Mouse (Mus musculus) forebrain, embryonic 15.5 days (tissue): ENCODE data around the gene Lsm14a. TPM values are rescaled to one million over a fixed set of nuclear protein-coding genes. Genes with fewer than 3 reads are reported as not detected.

Experiments used
- ATAC-seq: fragments of 200-750 bp; cut with Nextera tagmentation; replicated peaks from 2 replicates; pipeline ENCODE4 v1.8.0; 2017; ENCODE audit warnings: mild to moderate bottlenecking, moderate TSS enrichment, moderate library complexity
- H3K27ac ChIP-seq: fragments of 300-500 bp; sonication (generic); replicated peaks from 2 replicates; pipeline ENCODE4 v1.5.1; 2015; ENCODE audit warnings: mild to moderate bottlenecking, inconsistent platforms
- H3K27me3 ChIP-seq: fragments of 300-500 bp; sonication (generic); 2 replicates; pipeline ENCODE4 v1.6.1; 2015; ENCODE audit warnings: inconsistent platforms
- H3K36me3 ChIP-seq: fragments of 300-500 bp; sonication (generic); 2 replicates; pipeline ENCODE4 v1.6.1; 2015; ENCODE audit warnings: mild to moderate bottlenecking, inconsistent platforms
- H3K4me1 ChIP-seq: fragments of 300-500 bp; sonication (generic); 2 replicates; pipeline ENCODE4 v1.6.1; 2015; ENCODE audit warnings: inconsistent platforms
- H3K4me2 ChIP-seq: fragments of 300-500 bp; sonication (generic); replicated peaks from 2 replicates; pipeline ENCODE4 v1.6.1; 2015; ENCODE audit warnings: mild to moderate bottlenecking, inconsistent platforms
- H3K4me3 ChIP-seq: fragments of 300-500 bp; sonication (generic); 2 replicates; pipeline ENCODE4 v1.5.1; 2015; ENCODE audit warnings: mild to moderate bottlenecking, inconsistent platforms
- H3K9ac ChIP-seq: fragments of 300-500 bp; sonication (generic); replicated peaks from 2 replicates; pipeline ENCODE4 v1.6.1; 2015; ENCODE audit warnings: mild to moderate bottlenecking, inconsistent platforms
- H3K9me3 ChIP-seq: fragments of 300-500 bp; sonication (generic); 2 replicates; pipeline ENCODE4 v1.6.1; 2016; ENCODE audit warnings: inconsistent platforms
- WGBS: fragments of 180-500 bp; shearing (Covaris S2); methylation state at CpG from one replicate; pipeline ENCODE4 v1.1.7; 2015; ENCODE audit warnings: mixed read lengths; 5-methylcytosine and 5-hydroxymethylcytosine counted together
- polyA plus RNA-seq: library from polyadenylated mRNA; unstranded; fragments of >200 nt; fragmentation: Nextera tagmentation; extraction: Ambion mirVana; gene quantifications from 2 replicates; pipeline ENCODE4 v1.2.1, GENCODE M21; 2015

Lsm14a gene
- polyA plus RNA-seq, 1 experiment from 2014 or later: 76.7 TPM

- ATAC-seq: no peak
- WGBS: 78% methylated on average over 4 of the region's 4 CpGs
These were observed 1.4 kb downstream of the Lsm14a start for GRCm38 (mm10) chr7:34391711-34392110.

GRCm38 (mm10) chr7:34390834-34391155 lies 2.3 kb downstream of the Lsm14a start:
- Histone ChIP-seq H3K4me2 (peak overlapping the region; percentile 63), H3K36me3 (no peaks in the 10 kb centered on the region), H3K4me3 (peak overlapping the region; percentile 86; the same call in 1 of the 2 replicates), H3K9ac (no peak overlapping the region; the same call in 1 of the 2 replicates), H3K4me1 (peaks cover 39% of the 10 kb centered on the region), H3K27me3 (no peaks in the 10 kb centered on the region), H3K9me3 (no peaks in the 10 kb centered on the region), H3K27ac (no peak overlapping the region)
- 78% methylated on average over 7 of the region's 7 CpGs for WGBS
- no peak for ATAC-seq

More at GRCm38 (mm10) chr7:34391711-34392110, 1.4 kb downstream of the Lsm14a start:
- Histone ChIP-seq H3K27ac (no peak overlapping the region), H3K4me1 (peaks cover 33% of the 10 kb centered on the region), H3K27me3 (no peaks in the 10 kb centered on the region), H3K4me2 (no peak overlapping the region), H3K36me3 (no peaks in the 10 kb centered on the region), H3K9ac (no peak overlapping the region), H3K9me3 (no peaks in the 10 kb centered on the region), H3K4me3 (no peak overlapping the region)

- Histone ChIP-seq H3K27ac (peak overlapping the region; percentile 99), H3K4me1 (peaks cover 43% of the 10 kb centered on the region), H3K36me3 (no peaks in the 10 kb centered on the region), H3K9me3 (no peaks in the 10 kb centered on the region), H3K27me3 (no peaks in the 10 kb centered on the region), H3K4me3 (peak overlapping the region; percentile 86), H3K9ac (peak overlapping the region; percentile 98), H3K4me2 (peak overlapping the region; percentile 63)
- WGBS: 11% methylated on average over 18 of the region's 18 CpGs
- ATAC-seq: no peak
These were observed 2.8 kb downstream of the Lsm14a start for GRCm38 (mm10) chr7:34390111-34390833.

- Histone ChIP-seq H3K4me3 (peak overlapping the region; percentile 86), H3K36me3 (no peaks in the 10 kb centered on the region), H3K9me3 (no peaks in the 10 kb centered on the region), H3K27ac (peak overlapping the region; percentile 99), H3K27me3 (no peaks in the 10 kb centered on the region), H3K9ac (peak overlapping the region; percentile 98), H3K4me1 (peaks cover 44% of the 10 kb centered on the region), H3K4me2 (peak overlapping the region; percentile 63)
- WGBS: under 1% methylated on average over 97 of the region's 100 CpGs
- ATAC-seq: peak; percentile 95
These were observed 3.6 kb downstream of the Lsm14a start for GRCm38 (mm10) chr7:34389277-34390085.

GRCm38 (mm10) chr7:34388445-34389276 lies 4.5 kb downstream of the Lsm14a start:
- no peaks in the 10 kb centered on the region for H3K27me3 ChIP-seq
- peak; percentile 1 for ATAC-seq

GRCm38 (mm10) chr7:34387784-34388444 lies 5.2 kb downstream of the Lsm14a start:
- Histone ChIP-seq H3K9ac (peak overlapping the region; percentile 98), H3K36me3 (no peaks in the 10 kb centered on the region), H3K27ac (no peak overlapping the region), H3K4me2 (peak overlapping the region; percentile 63), H3K9me3 (no peaks in the 10 kb centered on the region), H3K27me3 (no peaks in the 10 kb centered on the region), H3K4me3 (peak overlapping the region; percentile 86), H3K4me1 (peaks cover 50% of the 10 kb centered on the region)
- no peak for ATAC-seq
- 4% methylated on average over 5 of the region's 5 CpGs for WGBS

More at GRCm38 (mm10) chr7:34388445-34389276, 4.5 kb downstream of the Lsm14a start:
- Histone ChIP-seq H3K36me3 (no peaks in the 10 kb centered on the region), H3K4me2 (peak overlapping the region; percentile 63), H3K27ac (peak overlapping the region; percentile 99), H3K9ac (peak overlapping the region; percentile 98), H3K4me3 (peak overlapping the region; percentile 86), H3K4me1 (peaks cover 49% of the 10 kb centered on the region), H3K9me3 (no peaks in the 10 kb centered on the region)
- WGBS: under 1% methylated on average over 64 of the region's 64 CpGs

- 87% methylated on average over 1 of the region's 1 CpGs for WGBS
- H3K4me2 ChIP-seq: no peak overlapping the region
- H3K27me3 ChIP-seq: no peaks in the 10 kb centered on the region
- H3K9me3 ChIP-seq: no peaks in the 10 kb centered on the region
- H3K36me3 ChIP-seq: no peaks in the 10 kb centered on the region
- peaks cover 36% of the 10 kb centered on the region for H3K4me1 ChIP-seq
- no peak for ATAC-seq
- H3K9ac ChIP-seq: no peak overlapping the region
- H3K4me3 ChIP-seq: no peak overlapping the region
- no peak overlapping the region for H3K27ac ChIP-seq
These were observed 10.3 kb downstream of the Lsm14a start for GRCm38 (mm10) chr7:34382803-34383202.

- ATAC-seq: no peak
- Histone ChIP-seq H3K36me3 (no peaks in the 10 kb centered on the region), H3K9me3 (no peaks in the 10 kb centered on the region), H3K27me3 (no peaks in the 10 kb centered on the region), H3K4me1 (peaks cover 25% of the 10 kb centered on the region), H3K9ac (no peak overlapping the region), H3K27ac (no peak overlapping the region), H3K4me3 (no peak overlapping the region), H3K4me2 (no peak overlapping the region)
- WGBS: 84% methylated on average over 5 of the region's 5 CpGs
These were observed 11.4 kb downstream of the Lsm14a start for GRCm38 (mm10) chr7:34381733-34382132.

- Histone ChIP-seq H3K36me3 (no peaks in the 10 kb centered on the region), H3K4me2 (no peak overlapping the region), H3K27ac (no peak overlapping the region), H3K4me1 (peaks cover 16% of the 10 kb centered on the region), H3K9ac (no peak overlapping the region), H3K4me3 (no peak overlapping the region), H3K9me3 (no peaks in the 10 kb centered on the region), H3K27me3 (no peaks in the 10 kb centered on the region)
- no peak for ATAC-seq
- WGBS: 93% methylated on average over 3 of the region's 3 CpGs
These were observed 12.8 kb downstream of the Lsm14a start for GRCm38 (mm10) chr7:34380311-34380710.

GRCm38 (mm10) chr7:34373906-34374305 lies 19.2 kb downstream of the Lsm14a start:
- H3K27me3 ChIP-seq: no peaks in the 10 kb centered on the region
- no peaks in the 10 kb centered on the region for H3K4me1 ChIP-seq
- no peak overlapping the region for H3K27ac ChIP-seq
- H3K4me2 ChIP-seq: no peak overlapping the region
- 76% methylated on average over 1 of the region's 1 CpGs for WGBS
- H3K36me3 ChIP-seq: peaks cover 44% of the 10 kb centered on the region
- no peak overlapping the region for H3K4me3 ChIP-seq
- H3K9ac ChIP-seq: no peak overlapping the region
- H3K9me3 ChIP-seq: no peaks in the 10 kb centered on the region
- no peak for ATAC-seq

GRCm38 (mm10) chr7:34355629-34356028 lies 37.5 kb downstream of the Lsm14a start:
- Histone ChIP-seq H3K9me3 (no peaks in the 10 kb centered on the region), H3K9ac (no peak overlapping the region), H3K4me2 (no peak overlapping the region), H3K27me3 (no peaks in the 10 kb centered on the region), H3K4me1 (no peaks in the 10 kb centered on the region), H3K27ac (no peak overlapping the region), H3K4me3 (no peak overlapping the region), H3K36me3 (peaks cover 49% of the 10 kb centered on the region)
- ATAC-seq: no peak
- 91% methylated on average over 4 of the region's 4 CpGs for WGBS
